Mouse (Mus musculus) layer of hippocampus, adult 11-12 months (tissue): ENCODE measurements at regions not wholly inside any gene's neighbourhood (a gene's known extent, or its start where the extent isn't known, plus 50 kb on each side); places are given as distances from the start of the nearest gene placed in this dataset.

Source experiments
- DNase-seq: peaks from one replicate; pipeline ENCODE4 v3.0.0; 2022; ENCODE audit warnings: low spot score

DNA sequence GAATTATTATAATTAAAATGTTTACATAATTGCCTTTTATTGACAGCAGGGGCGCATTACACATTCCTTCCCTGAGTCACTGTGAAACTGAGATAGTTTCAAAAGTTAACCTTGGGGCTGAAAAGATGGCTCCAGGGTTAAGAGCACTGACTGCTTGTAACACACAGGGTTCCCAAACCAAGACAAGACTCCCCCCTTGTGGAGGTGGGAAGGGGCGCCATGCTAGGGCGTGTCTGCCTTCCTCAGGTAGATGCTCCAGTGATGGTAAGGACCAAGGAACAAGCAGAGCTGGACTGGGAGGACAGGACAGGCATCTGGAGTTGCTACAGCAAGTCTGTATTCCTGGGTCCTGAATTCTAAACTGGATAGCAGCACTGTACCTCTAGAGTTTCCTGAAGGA is 351.9 kb downstream of the Tbc1d22a start:
- DNase-seq = no peak

DNA sequence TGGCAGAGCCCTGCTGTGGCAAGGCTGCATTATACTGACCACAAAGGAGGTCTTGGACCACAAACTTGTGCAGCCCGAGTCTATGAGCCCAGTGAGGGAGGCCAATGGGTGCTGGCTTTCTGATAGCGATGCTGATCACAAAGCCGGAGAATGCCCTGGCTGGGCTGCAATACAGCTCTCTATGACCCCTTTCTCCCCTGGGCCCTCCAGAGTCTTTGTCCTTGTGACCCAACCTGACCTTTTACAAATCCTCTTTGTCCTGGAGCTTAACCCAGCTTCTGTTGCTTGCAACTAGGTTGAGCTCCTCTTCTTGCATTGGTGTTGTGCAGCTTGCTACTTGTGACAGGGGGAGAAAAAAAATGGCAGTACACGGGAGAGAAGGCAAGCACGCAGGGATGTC is 360.1 kb downstream of the Tbc1d22a start:
- DNase-seq = no peak

DNA sequence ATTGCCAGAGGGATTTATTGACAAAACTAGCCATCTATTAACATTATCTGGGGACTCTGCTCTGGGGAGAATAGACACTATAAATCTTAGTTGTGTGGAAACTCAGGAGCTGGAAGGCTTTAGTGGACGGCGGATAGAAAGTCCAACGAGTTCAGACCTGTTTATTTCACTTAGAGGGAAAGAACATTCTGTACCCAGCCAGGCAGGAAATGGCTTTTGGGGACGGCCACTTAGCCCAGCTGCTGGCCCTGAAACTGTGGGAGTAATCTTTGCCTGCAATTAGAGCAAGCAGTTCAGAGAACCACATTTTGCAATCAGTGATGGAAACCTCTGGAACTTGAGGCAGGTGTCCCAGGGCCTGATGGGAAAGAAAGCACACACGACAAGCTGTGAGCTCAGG is 362.4 kb downstream of the Tbc1d22a start:
- DNase-seq = no peak

DNA sequence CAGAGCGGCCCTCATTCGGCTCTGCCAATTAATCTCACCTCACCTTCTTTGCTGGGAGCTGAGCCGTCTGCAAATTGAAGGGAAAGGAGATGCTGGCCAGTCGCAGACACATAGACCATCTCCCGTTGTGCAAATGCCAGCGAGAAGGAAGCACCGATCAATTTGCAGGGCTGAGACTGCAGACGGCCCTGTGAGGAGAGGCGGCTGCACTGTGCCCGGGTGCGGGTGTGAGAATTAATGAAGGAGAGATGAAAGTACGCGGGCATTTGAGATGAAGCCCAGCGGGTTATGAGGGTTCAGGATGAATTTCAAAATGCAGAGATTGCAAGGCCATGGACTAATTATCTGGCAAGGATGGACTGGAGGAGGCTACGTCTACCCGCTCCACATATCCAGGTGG is 364.4 kb downstream of the Tbc1d22a start:
- DNase-seq = no peak

DNA sequence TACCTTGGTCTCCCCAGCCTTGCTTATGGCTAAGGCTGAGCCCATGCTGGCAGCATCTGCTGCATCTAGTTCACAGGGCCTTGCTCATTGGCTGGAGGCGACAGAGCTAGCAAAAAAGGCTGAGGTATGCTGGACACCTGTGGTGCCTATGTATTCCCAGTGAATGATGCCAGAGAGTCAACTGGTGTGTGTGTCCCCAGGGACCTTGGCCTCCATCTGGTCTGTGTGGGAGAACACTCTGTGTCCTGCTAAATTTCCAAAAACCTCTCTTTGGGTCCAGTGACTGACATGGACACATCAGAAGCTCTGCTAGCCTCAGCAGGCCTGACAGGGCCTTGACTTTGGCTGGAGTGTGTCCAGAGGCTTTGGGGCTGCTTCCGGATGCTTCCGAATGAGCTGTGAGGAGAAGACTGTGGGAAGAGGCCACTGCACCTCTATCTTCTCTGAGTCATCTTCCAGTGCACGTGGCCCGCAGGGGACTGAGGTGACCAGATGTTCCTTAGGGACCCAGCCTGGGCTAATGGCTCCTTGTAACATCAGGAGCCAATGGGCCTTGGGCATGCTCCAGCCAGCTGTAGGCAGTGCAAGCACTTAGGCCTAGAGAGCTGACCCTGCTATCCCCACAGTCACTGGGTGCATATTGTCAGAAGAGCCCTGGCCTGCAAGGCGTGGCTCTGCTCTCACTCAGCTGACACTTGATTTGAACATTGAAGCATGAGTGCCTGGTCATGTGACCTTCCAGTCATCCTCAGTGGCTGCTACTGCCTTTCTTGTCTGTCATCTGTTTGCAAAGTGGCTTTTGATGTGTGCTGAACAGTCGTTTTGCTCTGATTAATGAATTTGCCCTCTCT is 368.2 kb downstream of the Tbc1d22a start:
- no peak for DNase-seq

DNA sequence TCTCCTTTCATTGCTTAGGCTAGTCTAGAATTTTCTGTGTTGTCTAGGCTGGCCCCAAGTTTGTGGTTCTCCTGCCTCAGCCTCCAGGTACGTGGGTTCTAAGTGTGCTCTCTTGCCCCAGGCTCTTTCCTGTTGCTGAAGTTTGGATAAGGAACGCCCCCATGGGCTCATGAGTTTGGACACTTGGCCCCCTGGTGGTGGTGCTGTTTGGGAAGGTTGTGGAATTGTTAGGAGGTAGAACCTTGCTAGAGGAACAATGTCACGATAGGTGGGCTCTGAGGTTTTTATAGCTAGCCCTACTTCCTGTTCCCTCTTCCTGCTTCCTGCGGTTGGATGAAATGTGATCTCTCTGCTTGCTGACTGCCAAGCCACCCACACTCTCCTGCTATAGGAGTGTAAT is 371.5 kb downstream of the Tbc1d22a start:
- peak; percentile 13 for DNase-seq

DNA sequence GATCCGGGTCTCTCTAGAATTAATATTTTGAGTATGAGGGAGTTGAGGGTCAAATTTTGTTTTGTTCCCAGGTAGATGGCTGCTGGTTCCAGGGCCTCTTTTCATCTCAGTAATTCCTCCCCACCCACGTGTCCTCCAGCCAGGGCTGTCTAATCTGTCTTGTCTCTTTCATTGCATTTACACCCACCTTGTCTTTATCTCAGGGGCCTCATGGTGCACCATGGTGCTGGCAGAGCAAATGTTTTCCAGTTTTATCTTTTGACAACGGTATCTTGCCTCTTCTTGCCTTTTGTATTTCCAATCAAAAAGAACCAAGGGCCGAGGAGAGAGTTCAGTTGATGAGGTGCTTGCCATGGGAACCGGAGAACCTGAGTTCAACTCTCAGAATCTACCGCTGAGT is 372.9 kb downstream of the Tbc1d22a start:
- no peak for DNase-seq

DNA sequence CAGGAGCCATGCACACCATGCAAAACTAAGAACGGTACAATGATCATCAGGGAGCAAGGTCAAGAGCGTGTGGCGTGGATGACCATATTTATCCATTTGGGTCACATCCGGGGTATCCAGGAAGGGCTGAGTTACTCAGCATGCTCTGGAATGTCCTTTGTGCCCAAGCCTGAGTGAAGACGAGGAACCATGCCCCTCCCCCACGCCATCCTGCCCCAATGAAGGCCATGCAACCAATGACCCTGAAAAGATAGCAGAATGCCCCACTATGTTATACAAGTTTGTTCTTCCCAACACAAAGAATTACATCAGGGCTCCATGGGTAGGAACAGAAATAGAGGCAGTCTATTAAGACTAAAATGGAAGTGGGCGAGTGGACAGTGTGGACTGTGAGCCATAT is 375.8 kb downstream of the Tbc1d22a start:
- no peak for DNase-seq

DNA sequence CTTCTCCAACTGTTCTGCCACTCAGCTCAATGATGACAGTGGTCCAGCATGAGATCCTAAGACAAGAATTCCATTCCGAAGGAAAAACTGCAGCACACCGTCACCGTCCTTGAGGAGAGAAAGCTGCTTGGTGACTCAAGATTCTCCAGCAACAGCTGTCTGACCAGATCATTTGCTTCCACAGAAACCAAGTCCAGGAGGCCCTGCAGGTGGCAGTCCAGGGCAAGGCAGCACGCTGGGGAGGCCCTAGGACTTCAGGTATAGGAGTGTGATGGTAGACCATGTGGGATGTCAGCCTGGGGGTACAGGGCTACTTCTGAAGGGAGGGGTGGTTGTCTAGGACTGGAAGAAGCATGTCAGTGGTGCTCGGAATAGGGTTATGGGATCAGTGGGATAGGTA is 376.6 kb downstream of the Tbc1d22a start:
- peak; percentile 29 for DNase-seq

DNA sequence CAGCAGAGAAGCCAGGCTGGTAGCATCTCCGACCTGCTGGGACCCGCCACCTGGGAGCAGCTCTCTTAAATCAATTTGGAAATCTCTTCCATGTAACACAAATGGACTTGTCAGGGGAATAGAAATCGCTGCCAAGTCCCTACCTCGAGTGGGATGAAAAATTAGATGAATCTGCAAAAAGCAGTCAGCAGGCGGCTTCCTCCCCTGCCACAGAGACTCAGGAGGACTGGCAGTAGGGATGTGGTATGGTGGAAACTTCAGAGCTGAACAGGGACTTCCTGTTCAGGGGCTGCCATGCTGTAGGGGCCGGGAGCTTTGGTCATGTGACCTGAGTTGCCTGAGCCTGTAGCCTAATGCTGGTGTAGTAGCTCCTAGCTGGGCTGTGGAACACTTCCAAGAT is 379.1 kb downstream of the Tbc1d22a start:
- DNase-seq = peak; percentile 58

DNA sequence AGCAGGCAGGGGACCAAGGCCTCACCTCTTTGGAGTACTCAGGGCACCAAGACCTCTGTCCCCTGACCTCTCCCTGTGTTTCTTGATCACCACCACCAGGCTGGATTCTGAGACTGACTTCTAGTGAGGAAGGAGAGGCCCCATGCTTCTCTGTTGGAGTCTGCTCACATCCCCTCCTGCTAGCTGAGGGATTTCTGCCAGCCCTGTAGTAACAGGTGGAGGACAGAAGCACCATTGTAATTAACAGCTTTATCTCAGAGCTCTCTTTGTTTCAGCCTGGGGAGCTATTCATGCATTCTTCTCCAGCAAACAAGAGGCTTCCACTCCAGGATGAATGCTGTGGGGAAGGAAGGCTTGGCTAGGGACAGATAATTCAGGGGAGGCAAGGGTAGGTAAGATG is 392.2 kb downstream of the Tbc1d22a start:
- peak; percentile 47 for DNase-seq

DNA sequence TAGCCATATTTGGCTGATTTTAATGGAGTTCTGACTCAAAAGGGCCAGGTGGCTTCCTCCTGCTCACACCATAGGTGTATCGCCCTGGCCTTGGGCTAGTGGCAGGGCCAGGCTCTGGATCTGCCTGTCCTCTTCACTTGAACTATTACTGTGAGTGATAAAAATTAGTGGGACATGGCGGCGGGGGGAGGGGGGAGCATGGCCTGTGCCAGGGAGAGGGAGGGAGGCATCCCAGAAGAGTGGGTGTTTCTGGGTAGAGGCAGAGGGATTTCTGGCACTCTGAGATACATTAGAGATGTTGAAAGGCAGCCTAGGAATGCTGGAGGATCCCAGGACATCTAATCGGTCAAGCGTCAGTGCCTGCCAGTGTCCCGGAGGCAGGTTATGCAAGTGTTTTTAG is 395.4 kb downstream of the Tbc1d22a start:
- no peak for DNase-seq

DNA sequence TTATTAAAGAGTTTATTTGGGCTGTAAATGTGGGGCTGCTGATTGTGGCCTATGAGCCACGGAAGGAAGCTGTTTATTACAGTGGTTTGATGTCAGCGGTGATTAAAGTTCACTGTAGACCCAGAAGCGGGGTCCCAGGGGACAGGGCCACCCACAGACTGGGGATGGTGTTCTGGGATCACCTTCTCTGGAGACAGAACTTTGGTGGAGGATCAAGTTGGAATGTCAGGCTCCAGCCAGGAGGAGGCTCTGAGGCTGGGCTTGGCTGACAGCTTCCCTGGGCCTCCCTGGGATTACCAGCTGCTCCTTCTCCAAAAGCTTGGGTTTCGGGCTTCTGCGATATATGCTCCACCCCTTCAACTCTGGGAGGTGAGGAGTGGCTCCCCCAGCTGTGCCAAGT is 417.1 kb downstream of the Tbc1d22a start:
- no peak for DNase-seq

DNA sequence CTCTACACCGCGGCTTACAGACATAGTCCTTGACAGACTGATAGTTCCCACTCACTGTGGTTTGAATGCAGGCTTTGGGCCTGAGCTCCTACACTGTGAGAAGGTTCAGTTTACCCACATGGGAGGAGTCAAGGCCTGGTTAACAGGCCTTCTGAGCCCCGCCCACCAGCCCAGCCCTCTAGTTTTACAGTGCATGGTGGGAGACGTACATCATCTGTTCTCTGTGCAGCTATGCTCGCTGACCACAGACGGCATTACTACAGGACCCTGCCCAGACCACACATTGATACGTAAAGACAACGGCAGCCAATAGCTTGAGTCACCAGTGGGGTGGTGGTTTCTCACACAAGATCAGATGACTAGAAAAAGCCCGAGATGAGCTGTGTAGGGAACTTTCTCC is 431.0 kb downstream of the Tbc1d22a start:
- no peak for DNase-seq

DNA sequence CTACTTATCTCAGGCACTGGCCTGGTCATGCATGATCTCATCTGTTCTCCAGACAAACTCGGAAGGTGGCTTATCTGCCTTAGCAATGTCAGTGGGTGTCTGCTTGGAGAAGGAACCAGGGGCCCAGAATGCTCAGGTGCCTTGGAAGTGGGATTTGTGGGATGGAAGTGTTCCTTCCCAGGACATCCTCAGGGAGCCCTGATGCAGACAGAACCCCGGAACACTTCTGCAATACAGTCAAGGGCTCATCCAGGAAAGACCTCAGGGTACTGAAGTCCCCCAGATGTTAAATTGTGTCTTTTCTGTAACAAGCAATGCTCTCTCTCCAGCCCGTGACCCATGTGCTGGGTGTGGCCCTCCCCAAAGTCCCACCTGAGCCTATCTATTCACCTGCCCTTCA is 433.9 kb downstream of the Tbc1d22a start:
- no peak for DNase-seq

DNA sequence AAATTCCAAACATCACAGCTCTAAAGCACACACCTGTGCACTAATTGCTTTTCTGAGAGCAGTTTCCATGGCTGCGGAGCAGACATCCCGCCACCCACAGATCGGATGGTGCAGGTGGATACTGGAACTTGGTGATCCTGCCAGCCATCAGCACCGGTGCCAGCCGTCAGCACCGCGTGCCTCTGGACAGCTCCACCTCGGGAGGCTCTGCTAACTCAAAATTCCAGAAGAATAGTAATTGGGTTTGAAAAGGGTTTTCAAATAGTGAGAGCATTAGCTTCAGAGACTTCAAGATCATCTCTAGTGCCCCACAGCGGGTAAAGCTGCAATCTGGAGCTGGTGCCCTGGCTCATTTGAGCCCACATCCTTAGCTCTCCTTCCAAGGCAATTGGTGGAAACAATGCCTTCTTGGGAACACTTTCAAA is 458.8 kb downstream of the Tbc1d22a start:
- peak; percentile 53 for DNase-seq

DNA sequence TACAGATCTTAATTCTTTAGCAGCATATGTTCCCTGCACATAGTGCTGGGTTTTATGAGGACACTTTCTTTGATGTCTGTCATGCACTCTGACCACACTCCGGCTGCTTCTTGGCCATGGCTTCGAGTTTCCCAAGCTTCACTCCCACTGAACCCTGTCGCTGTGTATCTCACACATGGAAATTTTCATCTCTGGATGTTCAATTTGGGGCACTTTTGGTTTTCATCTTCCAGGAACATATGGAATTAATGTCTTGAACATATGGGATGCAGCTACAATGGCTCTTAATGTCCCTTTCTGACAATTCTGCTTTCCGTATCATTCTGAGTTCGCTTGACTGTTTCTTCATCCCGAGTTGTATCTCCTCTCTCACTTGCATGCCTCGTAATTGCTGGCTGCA is 462.8 kb downstream of the Tbc1d22a start:
- DNase-seq = no peak

DNA sequence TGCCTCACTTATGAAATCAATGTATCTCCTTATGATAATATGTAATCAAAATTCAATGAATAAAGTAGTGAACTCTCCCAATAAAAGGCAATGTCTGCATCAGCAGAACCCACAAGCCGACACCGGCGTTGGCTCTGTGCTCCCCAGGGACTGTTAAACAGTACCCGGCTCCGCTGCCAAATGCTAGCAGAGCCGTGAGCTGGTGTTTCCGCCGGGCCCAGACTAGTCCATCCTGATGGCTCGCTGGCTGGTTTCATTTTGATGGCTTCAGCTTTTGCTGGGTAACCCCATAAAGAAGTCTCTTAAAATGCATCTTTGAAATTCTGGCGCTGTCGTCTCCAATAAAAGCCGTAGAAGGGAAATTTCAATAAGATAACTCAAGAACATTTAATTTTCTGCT is 468.8 kb downstream of the Tbc1d22a start:
- no peak for DNase-seq

DNA sequence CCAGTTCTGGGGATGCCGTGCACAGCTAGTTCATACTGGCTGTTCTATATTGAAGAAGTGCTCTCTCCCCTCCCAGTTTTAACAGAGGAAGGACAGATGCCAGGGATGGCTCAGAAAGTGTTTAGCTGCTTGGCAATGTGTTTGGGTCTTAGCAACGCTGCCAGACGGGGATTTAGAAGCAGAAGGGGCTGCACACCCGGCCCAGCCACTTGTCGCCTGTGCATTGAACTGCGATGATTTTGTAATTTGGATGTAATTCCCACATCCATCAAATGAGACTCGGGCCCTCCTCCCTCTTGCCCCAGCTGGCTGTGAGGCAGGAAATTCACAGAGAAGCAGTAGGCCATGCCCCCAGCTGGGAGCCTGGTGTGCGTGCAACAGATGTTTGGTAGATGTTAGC is 475.4 kb downstream of the Tbc1d22a start:
- peak; percentile 22 for DNase-seq

DNA sequence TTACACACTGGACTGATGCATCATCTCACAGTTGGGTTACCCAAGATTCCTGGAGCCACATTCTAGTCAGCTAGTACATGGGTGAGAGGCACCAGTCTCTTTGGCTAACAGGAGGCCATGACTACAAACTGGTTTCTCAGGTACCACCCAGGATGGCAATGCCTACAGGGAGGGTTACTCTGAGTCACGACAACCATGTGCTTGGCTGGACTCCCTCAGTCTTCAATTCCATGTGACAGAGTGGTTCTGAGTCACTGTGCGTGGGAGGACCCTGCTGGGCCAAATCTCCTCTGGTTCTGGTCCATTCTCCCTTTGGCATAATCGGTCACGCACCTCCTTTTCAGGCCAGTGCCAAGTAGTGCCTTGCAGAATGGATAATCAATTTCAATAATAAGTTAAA is 482.5 kb downstream of the Tbc1d22a start:
- DNase-seq = peak; percentile 43

DNA sequence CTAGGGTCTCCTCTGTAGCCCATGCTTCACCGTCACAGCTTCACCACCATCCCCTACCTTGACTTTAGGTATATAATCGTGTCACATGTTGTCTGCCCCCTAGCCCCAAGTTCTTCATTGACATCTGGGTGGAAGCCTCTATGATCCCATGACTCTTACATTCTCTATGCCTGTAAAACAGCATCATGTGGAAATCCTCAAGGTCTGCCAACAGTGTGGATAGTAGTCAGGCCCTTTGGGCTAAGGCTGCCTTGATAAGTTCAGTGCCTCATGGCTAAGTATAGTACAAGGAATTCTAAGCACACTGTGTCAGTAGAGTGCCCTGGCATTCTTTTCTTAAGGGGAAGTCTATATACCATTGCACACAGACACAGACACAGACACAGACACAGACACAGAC is 496.2 kb downstream of the Tbc1d22a start:
- DNase-seq = no peak

DNA sequence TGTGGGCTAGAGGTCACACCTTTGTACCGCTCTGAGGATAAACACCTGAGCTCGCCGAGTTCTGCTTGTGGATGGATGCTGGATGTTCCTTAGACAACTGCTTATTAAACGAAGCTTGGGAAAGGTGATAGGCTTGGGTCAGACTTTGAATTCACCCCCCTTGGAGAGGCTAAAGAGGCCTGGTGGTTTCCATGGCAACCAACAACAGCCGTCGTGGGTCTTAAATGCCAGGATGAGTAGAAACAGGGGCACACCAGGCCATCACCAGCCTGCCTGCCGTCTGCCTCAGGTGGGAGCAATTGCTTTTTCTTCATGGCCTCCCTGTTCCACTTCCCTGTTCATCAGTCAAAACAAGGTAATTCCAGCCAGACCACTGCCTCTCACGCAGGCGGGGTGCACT is 504.1 kb downstream of the Tbc1d22a start:
- DNase-seq = no peak

DNA sequence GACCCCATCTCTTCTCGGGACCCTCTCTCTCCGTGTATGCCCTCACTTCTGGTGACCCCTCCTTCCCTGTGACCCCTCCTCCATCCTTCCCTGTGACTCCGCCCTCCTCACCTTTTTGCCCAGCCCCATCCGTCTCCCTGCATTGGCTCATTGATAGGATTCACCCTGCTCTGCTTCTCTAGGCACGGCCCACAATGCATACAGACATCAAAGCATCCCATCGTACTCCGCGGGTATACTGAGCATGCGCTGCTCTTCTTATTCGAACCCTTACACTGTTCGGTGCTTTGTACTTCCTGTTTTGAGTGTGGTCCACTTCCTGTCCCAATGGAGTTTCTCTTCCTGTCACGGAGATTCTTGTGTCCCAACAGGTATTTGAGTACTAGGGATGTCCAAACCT is 504.8 kb downstream of the Tbc1d22a start:
- DNase-seq = no peak

DNA sequence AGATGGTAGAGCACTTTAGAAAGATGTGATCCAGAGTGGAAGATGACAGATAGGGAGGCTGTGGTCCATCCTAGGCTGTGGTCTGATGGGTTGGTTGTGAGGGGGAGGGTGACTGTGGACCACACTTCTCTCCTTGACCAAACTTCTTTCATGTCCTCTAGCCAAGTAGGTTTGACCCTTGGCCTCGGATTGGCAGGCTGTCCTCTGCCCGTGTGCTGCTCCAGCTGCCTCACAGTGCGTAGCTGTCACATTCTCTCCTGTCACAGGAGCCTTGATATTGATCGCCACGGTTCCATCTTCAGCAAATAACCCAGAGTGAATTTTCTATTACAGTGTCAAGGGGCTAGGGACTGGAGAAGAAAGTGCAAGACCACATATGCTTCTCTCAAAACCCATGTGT is 506.9 kb downstream of the Tbc1d22a start:
- no peak for DNase-seq
